Mouse (Mus musculus) telencephalon, adult 2 months (tissue): ENCODE measurements around the gene Chst15.

ENCODE experiments used
- DNase-seq: peaks from one replicate; pipeline ENCODE4 v3.0.0-alpha.2; 2011; ENCODE audit warnings: low read depth, low spot score

The Chst15 gene

DNA sequence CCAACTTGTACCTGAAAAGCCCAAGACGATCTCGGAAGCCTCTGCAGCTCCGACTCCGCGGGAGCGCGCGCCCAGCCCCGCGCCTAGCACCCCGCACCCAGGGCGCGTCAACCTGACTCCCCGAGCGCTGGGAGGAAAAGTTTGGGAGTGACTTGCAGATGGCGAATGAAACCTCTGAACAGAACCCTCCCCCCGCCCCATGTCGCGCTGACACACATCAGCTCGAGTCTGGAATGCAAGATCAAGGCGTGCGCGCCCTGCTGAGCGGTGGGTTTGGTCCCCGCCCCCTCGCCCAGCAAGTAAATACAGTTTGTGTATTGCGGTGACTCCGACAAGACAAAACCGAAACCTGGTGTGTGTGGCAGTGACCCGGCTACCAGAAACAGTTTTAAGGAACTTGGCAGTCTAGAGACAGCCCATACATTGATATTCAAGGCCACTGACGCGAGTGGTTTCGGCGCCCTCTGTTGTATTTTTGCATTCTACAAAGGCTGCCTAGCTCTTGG is at the start of gene Chst15:
TSS of gene Chst15 (minus strand) at position 193 of the 506 bp plus-strand sequence.
- DNase-seq, result no peak

GRCm38 (mm10) chr7:132365703-132366384 is 48.8 kb upstream of the Chst15 start:
- no peak for DNase-seq

- no peak for DNase-seq
These were observed 48.1 kb upstream of the Chst15 start for GRCm38 (mm10) chr7:132365111-132365510.

DNA sequence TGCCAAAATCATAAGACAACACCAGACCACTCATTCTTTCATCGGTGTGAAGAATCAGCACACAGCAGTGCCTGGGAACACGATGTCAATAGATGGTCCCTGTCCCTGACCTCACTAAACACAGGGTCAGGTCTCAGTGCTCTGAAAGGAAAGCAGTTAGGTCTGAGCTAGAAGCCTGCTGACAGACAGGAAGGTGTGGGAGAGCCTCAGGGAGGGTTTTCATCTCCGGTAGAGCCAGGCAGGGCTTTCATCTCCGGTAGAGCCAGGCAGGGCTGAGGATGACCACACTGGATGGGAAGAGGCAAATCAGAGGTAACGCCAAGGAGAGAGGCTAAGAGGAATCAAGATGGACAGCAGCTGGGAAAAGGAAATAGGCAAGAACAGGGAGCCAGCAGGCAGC is 47.5 kb upstream of the Chst15 start:
- no peak for DNase-seq

- no peak for DNase-seq
These were observed 43.3 kb upstream of the Chst15 start for GRCm38 (mm10) chr7:132360336-132360735.

DNA sequence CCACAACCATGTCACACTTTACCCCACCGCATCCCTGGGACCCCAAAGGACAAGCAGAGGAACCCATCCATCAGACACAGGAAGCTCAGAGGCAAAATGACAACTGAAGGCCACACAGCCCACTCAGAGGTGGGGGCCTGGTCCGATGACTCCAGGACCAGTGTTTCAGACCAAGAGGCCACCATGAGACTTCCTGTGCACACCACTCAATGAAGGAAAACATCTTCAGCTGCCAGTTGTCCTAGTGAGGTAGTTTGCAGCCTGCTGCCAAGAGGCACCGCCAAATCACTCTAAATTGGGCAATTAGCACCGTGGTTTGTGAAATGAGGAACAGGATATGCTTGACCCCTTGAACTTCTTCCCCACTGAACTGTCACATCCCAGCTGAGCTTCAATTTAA is 41.7 kb upstream of the Chst15 start:
- DNase-seq, result no peak

- no peak for DNase-seq
These were observed 41.2 kb upstream of the Chst15 start for GRCm38 (mm10) chr7:132358250-132358649.

DNA sequence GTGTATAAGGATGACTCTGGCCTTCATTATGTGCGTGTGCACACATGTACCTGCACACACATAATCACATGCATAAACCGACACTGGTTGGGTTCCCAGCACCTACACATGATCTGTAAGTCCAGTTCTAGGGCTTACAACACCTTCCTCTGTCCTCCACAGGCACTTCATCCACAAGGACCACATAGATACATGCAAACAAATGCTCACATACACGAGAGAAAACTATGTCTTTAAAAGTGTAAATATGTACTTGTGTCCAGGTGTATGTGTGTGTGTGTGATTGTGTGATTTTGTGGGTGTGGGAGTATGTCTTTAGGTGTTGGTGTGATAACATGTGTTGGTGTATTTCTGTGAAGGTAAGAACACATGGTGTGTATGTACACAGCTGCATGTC is 40.8 kb upstream of the Chst15 start:
- DNase-seq, result no peak

DNA sequence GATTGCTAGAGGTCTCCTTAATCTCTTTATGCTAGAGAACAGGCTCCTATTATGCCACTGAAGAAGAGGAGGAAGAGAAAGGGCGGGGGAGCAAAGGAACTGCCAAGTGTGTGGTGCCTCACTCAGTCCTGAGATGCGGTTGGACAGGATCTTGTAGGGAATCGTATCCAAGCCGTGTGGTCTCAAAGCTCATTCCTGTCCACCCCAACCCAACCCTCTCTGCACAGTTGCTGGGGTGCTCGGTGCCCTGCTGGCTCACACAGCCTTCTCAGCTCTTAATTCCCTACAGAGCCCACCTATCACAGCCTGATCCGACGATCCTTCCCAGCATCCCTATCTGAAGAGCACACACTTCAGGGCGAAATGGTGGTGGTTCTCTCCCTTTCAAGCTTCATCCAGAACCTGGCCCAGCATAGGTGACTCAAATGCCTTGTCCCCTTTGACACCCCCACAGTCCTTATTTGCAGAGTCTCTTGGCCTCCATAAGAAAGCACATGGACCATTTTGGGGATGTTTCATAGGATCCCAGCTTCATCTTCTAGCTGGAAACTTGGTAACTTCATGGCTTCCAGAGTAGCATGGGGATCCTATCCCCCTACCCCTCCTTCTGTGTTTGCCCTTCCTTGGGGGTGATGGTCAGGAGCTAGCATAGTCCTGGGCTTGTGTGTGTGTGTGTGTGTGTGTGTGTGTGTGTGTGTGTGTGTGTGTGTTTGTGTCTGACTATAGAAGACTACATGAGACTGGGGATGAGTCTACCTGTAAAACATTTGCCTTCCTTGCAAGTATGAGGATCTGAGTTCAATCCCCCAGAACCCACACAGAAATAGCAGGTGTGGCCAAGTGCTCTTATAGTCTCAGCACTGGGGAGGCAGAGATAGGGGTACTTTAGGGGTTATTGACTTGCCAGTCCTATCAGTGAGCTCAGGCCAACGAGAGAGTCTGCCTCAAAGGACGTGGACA is 40.1 kb upstream of the Chst15 start:
- DNase-seq, result no peak

DNA sequence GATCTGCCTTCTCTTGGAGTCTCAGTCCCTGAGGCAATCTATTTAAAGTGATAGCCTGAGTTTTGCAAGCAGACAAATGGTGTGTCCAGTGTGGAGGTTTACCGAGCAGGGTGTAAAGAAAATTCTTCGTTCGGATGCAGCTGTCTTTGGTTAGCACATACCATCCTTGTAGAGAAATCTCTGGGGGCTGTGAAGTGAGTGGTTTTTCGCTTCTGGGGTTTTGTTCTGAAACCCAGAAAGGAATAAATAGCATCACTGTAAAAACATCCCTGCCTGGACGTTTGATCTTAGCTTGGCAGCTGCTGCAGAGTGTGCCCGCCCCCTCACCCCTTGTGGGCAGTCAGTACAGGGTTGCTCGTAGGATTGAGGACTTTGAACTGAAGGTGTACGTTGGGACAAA is 39.2 kb upstream of the Chst15 start:
- DNase-seq, result no peak

DNA sequence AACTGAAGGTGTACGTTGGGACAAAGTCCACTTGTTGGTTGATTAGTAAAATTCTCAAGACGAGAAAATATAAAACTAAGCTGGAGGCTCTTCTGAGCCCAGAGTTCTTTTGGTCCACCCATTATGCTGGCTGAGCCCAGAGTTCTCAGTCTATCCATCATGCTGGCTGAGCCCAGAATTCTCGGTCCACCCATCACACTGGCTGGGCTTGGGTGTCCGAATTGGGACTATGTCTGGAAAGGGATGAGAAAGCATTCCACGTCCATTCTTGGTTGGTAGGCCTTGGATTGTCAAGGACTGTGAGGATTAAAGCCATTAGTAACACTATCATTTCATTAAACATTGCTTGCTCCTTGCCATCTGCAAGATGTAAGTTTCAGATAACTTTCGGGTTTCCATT is 38.7 kb upstream of the Chst15 start:
- no peak for DNase-seq

GRCm38 (mm10) chr7:132349075-132349572 is 32.1 kb upstream of the Chst15 start:
- DNase-seq, result no peak

DNA sequence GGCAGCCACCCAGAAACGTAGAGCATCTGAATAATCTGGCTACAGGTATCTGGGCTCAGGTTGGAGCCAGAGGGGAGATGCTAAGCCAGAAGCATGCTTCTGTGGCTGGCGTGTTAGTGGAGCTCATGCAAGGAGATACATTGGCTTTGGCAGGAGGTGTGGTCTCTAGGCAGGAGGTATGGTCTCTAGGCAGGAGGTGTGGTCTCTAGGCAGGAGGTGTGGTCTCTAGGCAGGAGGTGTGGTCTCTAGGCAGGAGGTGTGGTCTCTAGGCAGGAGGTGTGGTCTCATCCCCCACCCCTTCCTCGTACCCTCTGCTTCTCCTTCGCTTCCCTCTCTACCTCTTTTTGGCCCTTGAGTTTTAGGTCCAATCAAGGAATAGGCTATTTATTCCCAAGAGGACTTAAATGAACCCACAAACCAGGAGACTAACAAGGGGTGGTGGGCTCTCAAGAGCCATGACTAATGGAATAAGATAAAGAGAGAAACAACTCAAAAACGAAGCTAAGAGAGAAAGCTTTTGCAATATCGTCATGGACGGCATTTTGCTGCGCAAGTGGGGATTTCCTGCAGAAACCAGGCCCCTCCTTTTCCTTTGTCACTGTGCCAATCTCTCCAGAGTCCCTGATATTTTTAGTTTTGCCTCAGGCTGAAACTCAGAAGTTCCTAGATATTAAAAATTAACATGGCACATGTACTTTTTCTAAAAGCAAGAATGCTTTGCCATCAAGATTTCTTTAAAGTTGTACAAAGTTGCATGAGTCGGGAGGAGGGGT is 30.4 kb upstream of the Chst15 start:
- DNase-seq, result no peak

GRCm38 (mm10) chr7:132345526-132346070 is 28.6 kb upstream of the Chst15 start:
- no peak for DNase-seq

- DNase-seq, result no peak
These were observed 27.6 kb upstream of the Chst15 start for GRCm38 (mm10) chr7:132344606-132345005.

DNA sequence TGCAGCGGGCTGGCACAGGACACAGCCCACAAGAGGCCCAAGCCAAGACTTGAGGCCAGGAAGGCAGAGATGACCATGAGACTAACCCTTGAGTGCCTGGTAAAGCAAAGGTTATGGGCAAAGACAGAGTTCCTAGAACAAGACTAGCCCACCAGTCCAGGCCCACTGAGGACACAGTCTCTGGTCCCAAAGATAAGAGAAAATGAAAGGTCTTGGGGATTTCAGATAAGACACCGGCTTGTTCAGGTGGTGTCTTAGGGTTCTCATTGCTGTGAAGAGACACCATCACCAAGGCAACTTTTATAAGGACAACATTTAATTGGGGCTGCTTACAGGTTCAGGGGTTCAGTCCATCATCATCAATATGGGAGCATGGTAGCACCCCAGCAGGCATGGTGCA is 26.9 kb upstream of the Chst15 start:
- DNase-seq, result no peak

GRCm38 (mm10) chr7:132343146-132343545 is 26.1 kb upstream of the Chst15 start:
- no peak for DNase-seq

GRCm38 (mm10) chr7:132339041-132339839 is 22.2 kb upstream of the Chst15 start:
- no peak for DNase-seq

DNA sequence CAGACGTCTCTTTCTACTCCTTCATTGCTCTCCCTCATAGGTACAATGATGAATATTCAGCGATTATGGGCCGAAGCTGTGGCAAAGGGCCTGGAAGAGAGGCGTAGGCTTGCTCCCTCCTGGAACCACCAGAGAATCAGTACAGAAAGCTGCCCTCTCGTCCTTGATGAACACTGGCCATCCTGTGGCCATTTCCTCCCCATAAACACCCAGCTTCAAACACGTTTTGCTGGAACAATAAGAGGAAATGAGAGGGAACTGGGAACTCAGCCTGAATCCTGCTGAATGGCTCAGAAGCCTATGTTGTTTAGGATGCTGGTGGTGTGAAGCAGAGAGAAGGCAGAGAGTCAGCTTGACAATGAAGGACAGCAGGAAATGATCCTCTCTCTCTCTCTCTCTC is 21.3 kb upstream of the Chst15 start:
- DNase-seq, result no peak

GRCm38 (mm10) chr7:132337268-132337917 is 20.4 kb upstream of the Chst15 start:
- DNase-seq, result no peak
